Mouse (Mus musculus): Measurements from ENCODE around the gene Pold4.

The Pold4 gene

DNA sequence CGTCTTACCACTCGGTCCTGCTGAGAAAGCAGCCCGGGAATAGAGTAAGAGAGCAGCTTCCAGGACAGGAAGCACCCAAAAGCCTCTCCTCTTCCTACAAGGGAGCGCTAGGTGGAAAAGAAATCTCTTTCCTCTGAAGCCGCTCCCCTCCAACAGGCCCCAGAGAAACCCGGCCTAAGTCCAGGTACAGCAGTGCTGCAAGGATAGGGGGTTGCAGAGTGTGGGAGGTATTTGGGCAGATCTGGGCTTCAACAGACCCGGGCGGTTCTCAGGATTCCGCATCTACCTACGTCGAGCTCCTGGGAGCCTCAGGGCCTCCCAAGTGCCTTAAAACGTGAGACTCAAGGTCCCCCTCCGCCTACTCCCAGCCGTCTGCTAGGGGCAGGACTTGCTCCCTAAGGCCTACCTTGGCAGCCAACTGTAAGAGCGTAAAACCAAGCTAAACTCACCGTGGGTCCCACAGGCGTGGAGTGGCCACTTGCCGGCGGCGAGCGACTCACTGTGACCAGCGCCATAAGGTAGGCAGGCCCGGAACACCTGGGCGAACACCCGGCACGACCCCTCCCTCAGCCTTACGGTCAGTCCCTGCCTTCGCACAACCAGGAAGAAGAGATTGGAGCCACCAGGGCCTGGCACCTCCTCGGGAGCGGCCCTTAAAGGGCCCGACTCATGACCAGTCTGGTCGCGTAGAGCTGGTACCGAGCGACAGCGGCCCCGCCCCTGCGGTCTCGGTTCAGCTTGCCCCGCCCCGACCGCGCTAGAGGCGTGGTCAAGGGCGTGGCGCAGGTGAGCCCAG is 37.1 kb downstream of the Pold4 start, which contains the start of gene Ssh3:
Ssh3 (minus strand) TSS at position 615 of the 796 bp plus-strand sequence.
- DNase-seq (ENCODE audit: low read depth, low spot score), result no peak

DNA sequence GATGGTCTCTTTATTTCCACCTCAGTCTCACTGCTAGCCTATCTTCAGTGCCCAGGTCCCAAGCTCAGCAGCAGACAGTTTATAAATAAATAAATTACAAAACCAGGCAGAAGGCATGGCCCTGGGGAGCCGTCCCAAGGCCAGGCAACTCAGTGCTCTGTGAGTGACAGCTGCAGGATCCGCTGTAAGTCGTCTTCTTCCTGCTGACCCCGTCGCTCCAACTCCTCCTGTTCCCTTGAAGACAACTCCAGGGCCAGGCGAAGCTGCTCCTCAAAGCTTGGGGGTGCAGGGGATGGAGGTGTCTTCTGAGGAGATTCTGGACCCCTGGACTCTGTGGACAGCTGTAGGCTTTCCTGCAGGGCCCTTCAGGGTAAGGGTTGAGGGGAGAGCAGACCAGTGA is 38.5 kb downstream of the Pold4 start:
- no peak for DNase-seq (ENCODE audit: low read depth, low spot score)

GRCm38 (mm10) chr19:4270972-4271371 is 39.3 kb downstream of the Pold4 start:
- no peak for DNase-seq (ENCODE audit: low read depth, low spot score)

DNA sequence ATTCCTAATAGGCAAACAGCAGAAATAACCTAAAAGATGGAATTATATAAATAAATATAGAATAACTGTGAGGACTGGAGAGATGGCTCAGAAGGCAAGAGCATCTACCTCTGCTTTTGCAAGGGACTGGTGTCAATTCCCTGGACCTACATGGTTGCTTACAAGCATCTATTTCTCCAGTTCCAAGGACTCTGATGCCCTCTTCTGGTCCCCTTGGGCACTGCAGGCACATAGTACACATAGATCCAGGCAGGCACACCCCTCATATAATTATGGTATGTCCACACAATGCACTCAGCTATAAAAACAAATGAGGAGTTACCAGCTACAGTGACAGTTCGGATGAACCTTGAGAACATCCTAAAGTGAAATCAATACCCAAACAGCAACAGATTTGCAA is 47.8 kb downstream of the Pold4 start:
- DNase-seq (ENCODE audit: low read depth, low spot score), result no peak

DNA sequence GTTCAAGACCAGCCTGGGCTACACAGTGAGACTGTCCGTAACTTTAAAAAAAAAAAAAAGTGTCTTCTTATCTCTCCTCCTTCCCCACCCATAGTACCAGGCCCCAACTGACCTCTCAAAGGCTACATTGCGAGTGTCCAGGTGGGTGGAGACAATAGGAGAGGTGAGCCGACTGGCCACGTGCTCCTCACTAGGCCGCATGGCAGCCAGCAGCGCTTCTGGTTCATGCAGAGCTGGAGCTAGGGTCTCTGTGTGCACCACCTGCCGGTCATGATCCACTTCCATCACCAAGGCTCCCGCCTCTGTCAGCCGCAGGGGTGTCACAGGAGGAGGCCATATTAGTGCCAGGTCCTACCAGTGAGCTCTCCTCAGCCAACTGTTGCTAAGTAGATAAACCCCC is 48.7 kb downstream of the Pold4 start:
- no peak for DNase-seq (ENCODE audit: low read depth, low spot score)

DNA sequence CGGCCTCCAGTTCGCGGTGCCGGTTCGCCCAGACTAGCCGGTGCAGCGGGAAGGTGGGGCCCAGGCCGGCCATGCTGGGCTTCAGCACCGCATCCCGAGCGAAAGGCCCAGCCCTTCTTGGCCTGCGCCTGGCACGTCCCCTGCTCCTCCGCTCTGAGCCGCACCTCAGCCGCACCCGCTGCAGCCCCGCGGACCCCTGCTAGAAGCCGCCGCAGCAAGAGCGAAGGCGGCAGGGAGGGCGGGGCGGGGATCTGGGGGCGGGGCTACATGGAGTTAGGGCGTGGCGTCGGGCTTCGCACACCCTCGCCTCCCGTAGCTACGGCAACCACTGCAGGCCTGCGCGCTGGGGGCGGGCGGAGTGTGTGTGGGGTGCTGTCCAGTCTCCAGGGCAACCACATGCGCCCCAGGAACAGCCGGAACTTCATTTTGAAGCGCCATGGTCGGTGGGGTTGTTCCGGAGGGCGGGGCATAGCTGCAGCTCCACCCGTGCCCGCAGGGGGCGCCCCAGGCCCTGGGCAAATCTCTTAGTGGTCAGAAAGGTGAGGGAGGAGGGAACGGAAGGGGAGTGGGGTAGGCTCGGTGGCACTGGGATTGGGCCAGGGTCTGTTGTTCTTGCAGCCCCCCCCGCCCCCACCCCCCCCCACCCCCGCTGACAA is 51.3 kb downstream of the Pold4 start, which contains the start of gene Ankrd13d:
Ankrd13d (minus strand) TSS at position 240 of the 656 bp plus-strand sequence.
- DNase-seq (ENCODE audit: low read depth, low spot score), result no peak
